Mouse (Mus musculus) liver, embryonic 11.5 days (tissue): ENCODE results near the gene 1700017B05Rik. TPM values are rescaled to one million over a fixed set of nuclear protein-coding genes. Genes with fewer than 3 reads are reported as not detected.

Experiments
- ATAC-seq: fragments of 200-750 bp; cut with Nextera tagmentation; replicated peaks from 2 replicates; pipeline ENCODE4 v1.8.0; 2017; ENCODE audit warnings: moderate number of reproducible peaks, mild to moderate bottlenecking, moderate TSS enrichment, moderate library complexity; ENCODE audit not compliant: low FRiP score
- DNase-seq: peaks from one replicate; pipeline ENCODE4 v3.0.0-alpha.2; 2017; ENCODE audit warnings: low spot score
- H3K27ac ChIP-seq: fragments of 300-500 bp; sonication (generic); 2 replicates; pipeline ENCODE4 v1.5.1; 2014; ENCODE audit warnings: mild to moderate bottlenecking, low read depth, low read length, control low read depth
- H3K27me3 ChIP-seq: fragments of 300-500 bp; sonication (generic); replicated peaks from 2 replicates; pipeline ENCODE4 v1.6.1; 2014; ENCODE audit warnings: low read length, mixed read lengths; ENCODE audit not compliant: control insufficient read depth, insufficient read depth
- H3K36me3 ChIP-seq: fragments of 300-500 bp; sonication (generic); 2 replicates; pipeline ENCODE4 v1.6.1; 2014; ENCODE audit warnings: mild to moderate bottlenecking, low read length, moderate library complexity, mixed read lengths; ENCODE audit not compliant: control insufficient read depth, insufficient read depth
- H3K4me1 ChIP-seq: fragments of 300-500 bp; sonication (generic); replicated peaks from 2 replicates; pipeline ENCODE4 v1.6.1; 2014; ENCODE audit warnings: low read length, mixed read lengths; ENCODE audit not compliant: control insufficient read depth, insufficient read depth
- H3K4me2 ChIP-seq: fragments of 300-500 bp; sonication (generic); 2 replicates; pipeline ENCODE4 v1.6.1; 2014; ENCODE audit warnings: mild to moderate bottlenecking, control low read depth, moderate library complexity
- H3K4me3 ChIP-seq: fragments of 300-500 bp; sonication (generic); 2 replicates; pipeline ENCODE4 v1.5.1; 2014; ENCODE audit warnings: low read depth, low read length, control low read depth
- H3K9ac ChIP-seq: fragments of 300-500 bp; sonication (generic); 2 replicates; pipeline ENCODE4 v1.6.1; 2014; ENCODE audit warnings: low read depth, low read length, control low read depth
- H3K9me3 ChIP-seq: fragments of 300-500 bp; sonication (generic); 2 replicates; pipeline ENCODE4 v1.6.1; 2016; ENCODE audit warnings: low read length, inconsistent platforms, mixed read lengths; ENCODE audit not compliant: control insufficient read depth
- WGBS: fragments of 180-500 bp; shearing (Covaris S2); extraction: QIAGEN DNeasy Blood & Tissue Kit; methylation state at CpG from one replicate; pipeline ENCODE4 v1.1.7; 2014; 5-methylcytosine and 5-hydroxymethylcytosine counted together
- polyA plus RNA-seq: library from polyadenylated mRNA; unstranded; fragments of >200 nt; fragmentation: Nextera tagmentation; extraction: Ambion mirVana; gene quantifications from 2 replicates; pipeline ENCODE4 v1.2.1, GENCODE M21; 2014

1700017B05Rik gene
- polyA plus RNA-seq, 1 experiment from 2014 or later = 29.5 TPM

DNA sequence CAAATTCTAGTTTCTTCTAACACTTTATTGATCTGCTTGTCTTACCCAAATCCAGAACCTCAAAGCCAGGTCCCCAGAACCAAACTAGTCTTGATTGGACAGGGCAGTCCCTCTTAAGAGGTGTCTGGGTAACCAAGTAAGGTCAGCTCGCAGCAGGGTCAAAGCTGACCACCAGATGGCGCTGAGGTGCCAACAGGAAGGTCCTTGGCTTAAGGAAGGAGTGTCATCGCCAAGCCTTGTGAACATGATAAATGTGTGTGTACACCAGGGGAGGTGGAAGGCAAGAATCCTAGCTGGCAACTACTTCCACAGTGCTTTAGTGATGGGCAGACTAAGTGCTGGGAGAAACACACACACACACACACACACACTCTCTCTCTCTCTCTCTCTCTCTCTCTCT is 2.7 kb downstream of the 1700017B05Rik start:
- Histone ChIP-seq H3K9ac (no peak overlapping the region), H3K4me2 (peak overlapping the region; percentile 97), H3K27me3 (no peaks in the 10 kb centered on the region), H3K4me1 (peaks cover 15% of the 10 kb centered on the region), H3K36me3 (peaks cover 24% of the 10 kb centered on the region), H3K27ac (no peak overlapping the region), H3K4me3 (no peak overlapping the region), H3K9me3 (no peaks in the 10 kb centered on the region)
- ATAC-seq (peak; percentile 47), DNase-seq (peak; percentile 82)
- 5% methylated on average over 3 of the region's 3 CpGs for WGBS

DNA sequence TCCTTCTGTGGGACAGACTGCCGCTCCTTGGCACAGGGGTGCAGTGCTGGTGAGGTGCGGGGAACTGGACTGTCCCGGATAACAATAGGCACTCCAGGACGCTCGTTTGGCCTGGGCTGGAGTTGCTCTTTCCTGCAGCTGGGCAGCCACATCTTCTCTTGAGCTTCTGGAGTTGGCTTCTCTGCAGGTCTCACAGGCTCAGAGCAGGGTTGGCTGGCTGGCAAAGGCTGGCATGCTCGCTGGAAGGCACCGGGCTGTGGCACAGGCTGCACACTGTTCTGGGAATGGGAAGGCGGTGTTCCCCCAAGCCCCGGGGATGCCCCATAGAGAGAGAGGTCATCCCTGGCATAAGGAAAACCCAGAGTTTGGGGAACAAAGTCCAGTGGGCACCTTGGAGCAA is 4.8 kb downstream of the 1700017B05Rik start:
- ATAC-seq (no peak), DNase-seq (no peak)
- H3K36me3 ChIP-seq = peaks cover 38% of the 10 kb centered on the region
- no peak overlapping the region for H3K27ac ChIP-seq
- 90% methylated on average over 9 of the region's 9 CpGs for WGBS
- no peaks in the 10 kb centered on the region for H3K9me3 ChIP-seq
- no peak overlapping the region for H3K4me3 ChIP-seq
- peaks cover 15% of the 10 kb centered on the region for H3K4me1 ChIP-seq
- no peak overlapping the region for H3K9ac ChIP-seq
- H3K4me2 ChIP-seq = no peak overlapping the region
- no peaks in the 10 kb centered on the region for H3K27me3 ChIP-seq

GRCm38 (mm10) chr9:57256861-57257260 is 5.6 kb downstream of the 1700017B05Rik start:
- no peaks in the 10 kb centered on the region for H3K9me3 ChIP-seq
- peaks cover 15% of the 10 kb centered on the region for H3K4me1 ChIP-seq
- H3K27ac ChIP-seq = no peak overlapping the region
- no peak for DNase-seq
- H3K9ac ChIP-seq = no peak overlapping the region
- 89% methylated on average over 11 of the region's 11 CpGs for WGBS
- H3K36me3 ChIP-seq = peaks cover 41% of the 10 kb centered on the region
- no peak overlapping the region for H3K4me2 ChIP-seq
- H3K27me3 ChIP-seq = no peaks in the 10 kb centered on the region
- no peak overlapping the region for H3K4me3 ChIP-seq
- ATAC-seq = no peak

GRCm38 (mm10) chr9:57256309-57256708 is 6.1 kb downstream of the 1700017B05Rik start:
- no peaks in the 10 kb centered on the region for H3K9me3 ChIP-seq
- no peak for ATAC-seq
- H3K27ac ChIP-seq = no peak overlapping the region
- no peak overlapping the region for H3K9ac ChIP-seq
- WGBS = 93% methylated on average over 20 of the region's 20 CpGs
- no peak for DNase-seq
- no peak overlapping the region for H3K4me2 ChIP-seq
- H3K4me3 ChIP-seq = no peak overlapping the region
- peaks cover 42% of the 10 kb centered on the region for H3K36me3 ChIP-seq
- peaks cover 15% of the 10 kb centered on the region for H3K4me1 ChIP-seq
- no peaks in the 10 kb centered on the region for H3K27me3 ChIP-seq

DNA sequence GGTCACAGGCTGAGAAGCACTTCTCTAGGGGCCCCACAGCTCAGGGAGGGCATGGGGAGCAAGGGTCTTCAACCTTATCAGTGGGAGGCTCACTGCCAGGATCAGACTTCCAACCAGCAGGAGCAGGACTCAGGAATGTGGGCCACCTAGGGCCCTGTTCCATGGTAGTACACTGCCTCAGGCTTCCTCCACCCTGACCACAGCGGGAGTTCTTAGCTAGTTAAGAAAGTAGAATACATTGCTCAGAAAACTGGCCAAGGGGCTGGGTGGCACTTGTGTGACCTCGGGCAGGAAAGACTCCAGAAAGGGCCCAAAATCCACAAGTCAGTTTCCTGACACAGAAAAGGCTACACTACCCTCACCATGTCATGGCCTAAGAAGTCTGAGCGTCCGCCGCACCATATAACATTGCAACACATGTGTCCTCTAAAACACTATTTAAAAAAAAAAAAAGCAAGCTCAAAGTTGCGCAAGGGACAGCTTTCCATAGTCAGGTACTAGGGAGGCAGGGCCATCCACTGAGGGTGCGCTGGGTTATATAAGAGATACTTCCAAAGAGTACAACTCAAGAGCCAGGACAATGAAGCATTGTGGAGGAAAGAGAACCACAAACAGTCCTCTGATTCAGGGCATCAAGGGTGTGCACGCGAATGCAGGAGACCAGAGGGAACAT is 7.5 kb downstream of the 1700017B05Rik start:
- Histone ChIP-seq H3K36me3 (peaks cover 42% of the 10 kb centered on the region), H3K27ac (no peak overlapping the region), H3K27me3 (no peaks in the 10 kb centered on the region), H3K9ac (no peak overlapping the region), H3K4me3 (no peak overlapping the region), H3K4me2 (no peak overlapping the region), H3K4me1 (peaks cover 2% of the 10 kb centered on the region), H3K9me3 (no peaks in the 10 kb centered on the region)
- ATAC-seq (no peak), DNase-seq (no peak)
- 91% methylated on average over 9 of the region's 9 CpGs for WGBS

DNA sequence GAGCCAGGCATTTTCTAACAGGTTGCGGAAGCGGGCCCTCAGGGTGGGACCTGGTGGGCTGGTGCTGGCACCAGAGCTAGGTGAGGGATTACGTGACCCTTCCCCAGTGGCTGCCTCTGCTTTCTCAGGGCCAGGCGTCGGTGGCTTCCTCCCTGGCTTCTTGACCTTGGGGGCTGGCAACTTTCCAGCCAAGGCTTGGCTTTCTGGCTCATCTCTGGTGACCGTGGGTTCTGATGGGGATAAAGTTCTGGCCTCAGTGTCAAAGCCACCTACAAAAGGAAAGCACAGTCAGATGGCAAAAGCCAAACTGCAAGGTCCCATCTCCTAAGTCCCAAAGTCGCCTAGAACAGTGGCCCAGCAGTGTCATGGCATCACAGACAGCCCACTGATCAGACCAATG is 8.4 kb downstream of the 1700017B05Rik start:
- Histone ChIP-seq H3K4me3 (no peak overlapping the region), H3K9me3 (no peaks in the 10 kb centered on the region), H3K9ac (no peak overlapping the region), H3K27ac (no peak overlapping the region), H3K4me1 (no peaks in the 10 kb centered on the region; the same call in 1 of the 2 replicates), H3K4me2 (no peak overlapping the region), H3K27me3 (no peaks in the 10 kb centered on the region), H3K36me3 (peaks cover 42% of the 10 kb centered on the region)
- no peak for DNase-seq
- WGBS = 87% methylated on average over 7 of the region's 7 CpGs
- no peak for ATAC-seq

- Histone ChIP-seq H3K27me3 (no peaks in the 10 kb centered on the region), H3K9me3 (no peaks in the 10 kb centered on the region), H3K36me3 (peaks cover 19% of the 10 kb centered on the region), H3K27ac (no peak overlapping the region), H3K9ac (no peak overlapping the region), H3K4me3 (no peak overlapping the region), H3K4me2 (no peak overlapping the region), H3K4me1 (peaks cover 10% of the 10 kb centered on the region)
- DNase-seq (no peak), ATAC-seq (no peak)
- 83% methylated on average over 2 of the region's 2 CpGs for WGBS
Measured at GRCm38 (mm10) chr9:57251139-57251538, 11.3 kb downstream of the 1700017B05Rik start.

DNA sequence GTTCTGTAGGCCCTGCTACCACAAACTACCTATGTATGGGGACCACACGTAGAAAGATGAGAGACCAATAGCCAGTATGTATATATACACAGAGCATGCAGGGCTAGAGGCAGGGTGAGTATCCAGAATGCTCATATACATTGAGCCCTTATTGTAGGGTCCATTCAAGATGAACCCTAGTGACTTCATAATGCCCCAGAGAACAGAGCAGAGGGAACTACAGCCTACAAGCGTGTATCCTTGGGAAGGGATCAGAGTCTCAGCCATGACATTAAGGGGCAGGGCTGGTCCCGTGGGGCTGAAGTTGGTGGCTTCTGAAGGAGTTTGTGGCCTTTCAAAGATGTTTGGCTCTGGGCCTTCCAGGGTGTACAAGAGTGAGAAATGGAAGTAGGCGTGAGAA is 12.4 kb downstream of the 1700017B05Rik start:
- Histone ChIP-seq H3K4me3 (no peak overlapping the region), H3K9me3 (no peaks in the 10 kb centered on the region), H3K27me3 (no peaks in the 10 kb centered on the region), H3K27ac (no peak overlapping the region), H3K9ac (no peak overlapping the region), H3K36me3 (peaks cover 18% of the 10 kb centered on the region), H3K4me2 (no peak overlapping the region), H3K4me1 (peaks cover 10% of the 10 kb centered on the region)
- ATAC-seq (no peak), DNase-seq (no peak)
- 81% methylated on average over 4 of the region's 4 CpGs for WGBS
